Mouse (Mus musculus): ENCODE measurements at regions not wholly inside any gene's neighbourhood (a gene's known extent, or its start where the extent isn't known, plus 50 kb on each side); places are given as distances from the start of the nearest gene placed in this dataset.
"Not testable (repeated sequence)": the region's sequence is repeated elsewhere in the genome, so short reads cannot be mapped to it uniquely, and the experiment has no call there.

- DNase-seq (ENCODE audit: low spot score): no peak
These were observed 505.0 kb upstream of the Fam160b2 start for GRCm38 (mm10) chr14:71104617-71105016.

DNA sequence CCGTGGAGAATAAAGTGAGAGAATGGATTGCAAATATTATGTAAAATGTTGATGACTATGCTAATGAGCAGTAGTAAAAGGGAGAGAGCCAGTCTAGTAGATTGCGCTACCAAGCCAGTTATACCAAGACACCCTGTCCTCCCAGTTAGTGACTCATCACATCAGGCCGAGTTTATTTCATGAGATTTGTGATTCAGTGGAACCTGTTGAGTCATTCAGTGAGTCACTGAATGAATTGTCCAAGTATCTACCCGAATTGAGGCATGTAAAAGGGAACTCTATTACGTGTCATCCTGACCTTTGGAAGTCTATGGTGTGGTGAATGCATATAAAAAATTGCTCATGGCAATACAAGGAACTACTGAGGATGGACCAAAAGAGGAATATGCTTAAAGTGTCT is 504.3 kb upstream of the Fam160b2 start:
- DNase-seq (ENCODE audit: low spot score): peak; percentile 12

- no peak for DNase-seq (ENCODE audit: low spot score)
These were observed 496.2 kb upstream of the Fam160b2 start for GRCm38 (mm10) chr14:71095661-71096422.

GRCm38 (mm10) chr14:71092626-71093326 is 493.1 kb upstream of the Fam160b2 start:
- peak; percentile 20 for DNase-seq (ENCODE audit: low spot score)

DNA sequence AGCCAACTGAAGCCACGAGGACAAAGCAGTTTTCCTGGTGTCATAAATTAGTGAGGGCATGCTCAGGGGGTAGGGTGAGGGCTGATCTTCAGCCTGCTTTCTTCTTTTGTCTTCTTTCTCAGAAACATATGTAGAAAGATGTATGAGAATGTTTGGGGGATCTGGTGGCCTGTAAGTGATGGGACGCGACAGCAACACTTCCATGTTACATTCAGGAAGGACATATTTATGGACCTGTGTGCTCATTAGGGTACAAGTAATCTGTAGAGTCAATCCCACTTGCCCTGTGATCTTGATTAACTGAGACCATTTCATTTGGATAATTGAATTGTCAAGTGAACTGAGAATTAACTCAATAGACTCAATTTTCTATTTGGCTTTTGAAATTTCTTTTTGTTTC is 486.1 kb upstream of the Fam160b2 start:
- DNase-seq (ENCODE audit: low spot score): no peak

DNA sequence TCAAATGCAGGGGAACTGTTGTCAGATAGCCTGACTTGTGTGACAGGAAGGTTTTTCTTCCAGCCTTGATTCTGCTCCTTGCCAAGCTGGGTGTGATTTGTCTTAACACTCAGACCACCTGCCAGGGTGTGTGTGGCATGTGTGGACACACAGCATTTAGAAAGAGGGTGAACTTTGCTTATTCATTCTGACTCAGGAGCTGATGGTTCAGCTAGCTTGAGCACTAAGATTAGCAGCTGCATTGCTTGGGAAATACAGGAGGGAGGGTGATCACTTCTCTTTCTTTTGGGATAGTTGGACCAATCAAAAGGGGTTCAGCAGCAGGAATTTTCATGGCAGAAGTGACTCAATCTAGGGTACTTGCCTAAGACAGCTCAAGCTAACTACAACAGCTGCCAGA is 482.7 kb upstream of the Fam160b2 start:
- DNase-seq (ENCODE audit: low spot score): no peak

DNA sequence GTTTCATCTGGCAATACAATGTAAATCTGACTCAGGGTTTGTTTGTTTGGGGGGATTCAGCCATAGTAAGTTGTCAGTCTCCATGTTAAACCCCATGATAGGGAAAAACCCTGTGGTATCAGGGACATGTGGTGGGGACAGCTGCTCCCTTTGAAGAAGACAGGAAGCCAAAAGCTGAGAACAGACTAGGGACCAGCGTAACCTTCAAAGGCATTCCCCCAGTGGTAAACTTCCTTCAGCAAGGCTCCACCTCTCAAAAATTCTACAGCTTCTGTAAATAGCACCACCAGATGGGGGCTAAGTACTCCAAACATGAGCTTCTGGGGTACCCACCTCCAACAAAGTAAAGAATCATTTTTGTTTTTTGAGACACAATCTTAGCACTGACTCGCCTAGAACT is 476.0 kb upstream of the Fam160b2 start:
- DNase-seq (ENCODE audit: low spot score): no peak

DNA sequence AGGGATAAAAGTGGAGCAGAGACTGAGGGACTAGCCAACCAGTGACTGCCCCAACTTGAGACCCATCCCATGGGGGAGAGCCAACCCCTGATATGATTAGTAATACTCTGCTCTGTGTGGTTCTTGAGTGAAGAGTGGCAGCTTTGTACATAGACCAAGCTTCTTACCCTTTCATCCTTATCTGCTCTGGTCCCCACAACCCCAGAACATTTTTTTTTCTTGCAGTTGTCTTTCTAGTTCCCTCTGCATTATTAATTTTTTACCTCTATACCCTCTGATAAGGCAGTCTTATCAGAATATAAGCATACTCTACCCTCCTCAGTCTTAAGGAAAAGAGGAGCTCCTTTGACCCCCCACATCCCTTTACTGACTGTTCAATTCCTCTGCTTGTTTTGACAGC is 474.4 kb upstream of the Fam160b2 start:
- DNase-seq (ENCODE audit: low spot score): no peak

DNA sequence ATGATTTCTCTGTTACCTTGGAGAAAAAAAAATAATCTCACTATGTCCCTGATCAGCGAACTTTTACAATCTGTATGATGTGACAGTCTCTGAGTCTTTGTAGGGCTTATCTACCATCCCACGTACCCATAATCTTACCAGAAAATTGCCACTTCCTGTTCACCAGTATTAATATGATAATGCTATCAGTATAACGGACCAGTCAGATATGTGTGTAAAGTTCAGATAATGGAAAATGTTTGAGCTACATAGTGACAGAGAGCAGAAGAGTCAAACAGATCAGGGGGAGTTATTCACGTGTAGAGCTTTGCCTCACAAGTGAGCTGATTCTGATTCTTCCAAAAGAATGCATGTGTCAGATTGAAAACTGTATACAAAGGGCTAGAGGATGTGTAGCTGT is 466.0 kb upstream of the Fam160b2 start:
- DNase-seq (ENCODE audit: low spot score): no peak

DNA sequence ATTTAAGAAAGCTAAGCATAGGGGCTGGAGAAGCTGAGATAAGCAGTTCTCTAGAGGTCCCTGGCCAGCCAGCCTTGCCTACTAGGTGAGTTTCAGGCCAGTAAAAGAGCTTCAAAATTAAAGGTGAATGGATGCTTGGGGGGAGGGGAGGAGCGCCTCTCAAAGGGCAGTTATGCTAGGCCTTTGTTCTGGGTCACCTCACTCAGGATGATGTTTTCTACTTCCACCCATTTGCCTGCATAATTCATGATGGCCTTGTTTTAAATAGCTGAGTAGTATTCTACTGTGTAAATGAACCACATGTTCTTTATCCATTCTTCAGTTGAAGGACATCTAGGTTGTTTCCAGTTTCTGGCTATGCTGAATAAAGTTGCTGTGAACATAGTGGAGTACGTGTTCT is 457.0 kb upstream of the Fam160b2 start:
- DNase-seq (ENCODE audit: low spot score): no peak

DNA sequence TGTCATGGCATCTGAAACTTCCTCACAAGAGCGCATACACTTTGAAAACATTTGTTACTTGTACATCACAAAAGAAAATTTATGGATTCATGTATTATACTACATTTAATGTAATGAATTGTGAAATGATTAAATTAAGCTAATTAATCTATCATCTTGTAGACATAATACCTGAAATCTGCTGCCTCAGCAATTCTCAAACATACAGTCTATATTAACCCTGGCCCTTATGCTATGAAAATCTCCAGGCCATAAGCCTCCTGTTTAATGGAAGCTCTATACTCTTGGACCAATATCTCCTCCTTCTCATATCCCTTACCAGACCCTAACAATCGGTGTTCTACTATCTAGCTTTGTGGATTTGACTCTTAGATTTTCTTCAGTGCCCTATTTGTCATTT is 455.8 kb upstream of the Fam160b2 start:
- no peak for DNase-seq (ENCODE audit: low spot score)

DNA sequence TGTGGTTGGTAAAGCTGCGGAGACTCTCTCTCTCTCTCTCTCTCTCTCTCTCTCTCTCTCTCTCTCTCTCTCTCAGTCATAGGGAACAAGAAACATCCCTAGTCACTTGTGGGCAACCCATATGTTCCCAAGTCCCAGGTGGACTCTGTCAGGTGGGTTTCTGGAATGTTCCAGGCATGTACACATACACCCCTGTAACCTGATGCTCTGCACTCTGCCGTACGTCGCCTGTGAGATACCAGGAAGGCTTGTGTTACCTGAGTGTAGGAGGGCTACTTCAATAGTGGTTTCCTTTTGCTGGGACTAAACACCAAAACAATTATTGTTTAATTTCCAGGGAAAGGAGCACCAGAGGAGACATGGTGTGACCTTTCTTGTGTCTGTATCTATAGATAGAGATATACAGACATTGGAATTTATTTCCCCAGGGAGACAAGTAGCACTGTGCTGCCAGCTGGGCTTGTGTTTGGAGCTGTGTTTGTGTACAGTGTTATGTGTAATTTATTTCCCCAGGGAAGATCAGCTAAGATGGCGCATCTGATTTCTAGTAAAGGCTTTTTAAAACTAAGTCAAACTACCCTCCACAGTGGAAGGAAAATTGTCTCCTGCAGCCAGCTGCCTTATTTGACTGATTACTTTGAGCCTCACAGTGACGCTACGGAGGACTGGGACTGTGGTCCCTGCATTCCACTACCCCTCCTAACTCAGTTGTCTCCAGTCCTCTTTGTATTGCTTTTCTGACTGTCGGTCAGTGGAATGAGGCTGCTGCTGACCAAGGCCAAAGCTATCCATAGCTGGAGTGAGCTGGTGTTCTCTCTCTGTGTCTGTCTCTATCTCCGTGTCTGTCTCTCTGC is 454.4 kb upstream of the Fam160b2 start:
- no peak for DNase-seq (ENCODE audit: low spot score)

DNA sequence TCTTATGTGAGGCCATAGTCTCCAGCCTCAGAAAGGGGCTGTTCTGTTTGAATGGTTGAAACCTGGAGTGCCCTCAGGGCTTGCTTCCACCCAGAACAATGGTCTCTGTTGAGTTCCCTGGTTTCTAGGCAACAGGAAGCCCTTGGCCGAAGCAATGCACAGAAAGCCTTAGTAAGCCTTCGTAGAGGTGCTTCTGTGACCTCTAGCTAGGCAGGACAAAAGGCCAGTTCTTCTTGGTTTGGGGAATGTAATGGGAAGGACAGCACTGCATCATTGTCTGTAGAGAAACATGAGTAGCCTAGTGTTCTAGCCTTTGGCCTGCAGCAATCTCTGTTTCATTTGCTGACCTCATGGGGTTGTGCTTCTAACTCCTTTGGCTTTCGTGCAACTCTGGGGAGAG is 447.5 kb upstream of the Fam160b2 start:
- DNase-seq (ENCODE audit: low spot score): no peak

GRCm38 (mm10) chr14:71043879-71044770 is 444.5 kb upstream of the Fam160b2 start:
- not testable (repeated sequence) for DNase-seq (ENCODE audit: low spot score)

DNA sequence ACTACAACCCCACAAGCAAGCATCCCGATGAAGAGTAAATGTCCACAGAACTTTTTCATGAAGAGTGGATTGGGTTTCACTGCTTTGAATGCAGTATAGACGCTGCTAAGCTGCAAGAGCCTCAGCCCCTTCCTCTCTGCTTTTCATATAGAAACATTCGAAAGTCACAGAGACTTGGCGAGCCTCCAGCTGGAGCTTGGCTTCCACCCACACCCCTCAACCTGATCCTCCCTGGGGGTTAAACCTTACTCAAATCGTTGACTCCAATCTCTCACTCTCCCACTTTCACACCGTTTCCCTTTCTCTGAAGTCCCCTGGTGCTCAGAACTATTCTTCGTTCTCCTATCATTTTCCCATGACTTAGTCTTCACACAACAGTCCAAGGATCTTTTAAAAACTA is 437.0 kb upstream of the Fam160b2 start:
- no peak for DNase-seq (ENCODE audit: low spot score)

GRCm38 (mm10) chr14:71033586-71033985 is 434.0 kb upstream of the Fam160b2 start:
- no peak for DNase-seq (ENCODE audit: low spot score)

- DNase-seq (ENCODE audit: low spot score): no peak
These were observed 430.7 kb upstream of the Fam160b2 start for GRCm38 (mm10) chr14:71030164-71030880.
